Mouse (Mus musculus) lung, adult 2 months (tissue): ENCODE data around the gene Dnajb12. TPM values are rescaled to one million over a fixed set of nuclear protein-coding genes. Genes with fewer than 3 reads are reported as not detected.

Source experiments
- DNase-seq: peaks from one replicate; pipeline ENCODE4 v3.0.0; 2022
- H3K4me1 ChIP-seq: fragments of 200-500 bp; 2 replicates; pipeline ENCODE4 v1.6.1; 2011; ENCODE audit warnings: low read length; ENCODE audit not compliant: control insufficient read depth, insufficient read depth
- H3K4me3 ChIP-seq: fragments of 200-500 bp; replicated peaks from 2 replicates; pipeline ENCODE3; 2011; ENCODE audit warnings: low read depth, mild to moderate bottlenecking, control low read depth, low read length; ENCODE audit errors: extremely low read depth
- CTCF ChIP-seq: fragments of 200-500 bp; IDR thresholded peaks from 2 replicates; pipeline ENCODE4 v1.5.1; 2011; ENCODE audit warnings: mild to moderate bottlenecking, low read length, control low read depth; ENCODE audit not compliant: insufficient read depth
- POLR2A ChIP-seq: fragments of 200-500 bp; IDR thresholded peaks from 2 replicates; pipeline ENCODE4 v1.6.1; 2011; ENCODE audit warnings: low read depth, mild to moderate bottlenecking, control low read depth, low read length, borderline replicate concordance; ENCODE audit errors: extremely low read depth
- WGBS: fragments of 180-500 bp; shearing (Covaris S2); methylation state at CpG from one replicate; pipeline ENCODE4 v1.1.7; 2018; 5-methylcytosine and 5-hydroxymethylcytosine counted together
- polyA plus RNA-seq: library from polyadenylated mRNA; depleted of rRNA; stranded (reverse); fragments of >200 nt; gene quantifications from 2 replicates; pipeline ENCODE4 v1.2.3, GENCODE M21; 2012

Gene Dnajb12
- polyA plus RNA-seq, 1 experiment = 57.2 TPM

- WGBS = 15% methylated on average over 25 of the region's 25 CpGs
- no peak for DNase-seq
- Histone ChIP-seq H3K4me1 (peaks cover 27% of the 10 kb centered on the region), H3K4me3 (peak overlapping the region; percentile 34)
- TF ChIP-seq POLR2A = no peak
- no peak for TF ChIP-seq CTCF
Measured at GRCm38 (mm10) chr10:59911561-59912198, 32.3 kb downstream of the Dnajb12 start.

- DNase-seq = no peak
- Histone ChIP-seq H3K4me3 (no peak overlapping the region), H3K4me1 (peaks cover 10% of the 10 kb centered on the region)
- TF ChIP-seq POLR2A = no peak
- 69% methylated on average over 8 of the region's 8 CpGs for WGBS
Measured at GRCm38 (mm10) chr10:59915196-59915962, 36.0 kb downstream of the Dnajb12 start.

GRCm38 (mm10) chr10:59916159-59916558 is 36.8 kb downstream of the Dnajb12 start:
- Histone ChIP-seq H3K4me3 (peak overlapping the region; percentile 25), H3K4me1 (peaks cover 11% of the 10 kb centered on the region)
- TF ChIP-seq CTCF = peak; percentile 12; the same call in 1 of the 2 replicates
- no peak for TF ChIP-seq POLR2A
- 5% methylated on average over 4 of the region's 4 CpGs for WGBS
- peak; percentile 63 for DNase-seq

GRCm38 (mm10) chr10:59916649-59917048 is 37.3 kb downstream of the Dnajb12 start:
- 3% methylated on average over 10 of the region's 10 CpGs for WGBS
- Histone ChIP-seq H3K4me3 (peak overlapping the region; percentile 27), H3K4me1 (peaks cover 11% of the 10 kb centered on the region)
- no peak for DNase-seq
- no peak for TF ChIP-seq POLR2A
- TF ChIP-seq CTCF = no peak

GRCm38 (mm10) chr10:59918111-59918510 is 38.8 kb downstream of the Dnajb12 start:
- Histone ChIP-seq H3K4me3 (no peak overlapping the region), H3K4me1 (peaks cover 11% of the 10 kb centered on the region)
- no peak for DNase-seq
- 90% methylated on average over 4 of the region's 4 CpGs for WGBS
- TF ChIP-seq POLR2A = no peak
- TF ChIP-seq CTCF = no peak

GRCm38 (mm10) chr10:59919494-59920181 is 40.3 kb downstream of the Dnajb12 start:
- 28% methylated on average over 15 of the region's 15 CpGs for WGBS
- H3K4me3 ChIP-seq = no peak overlapping the region
- no peak for TF ChIP-seq CTCF
- peak; percentile 21; the same call in 1 of the 2 replicates for TF ChIP-seq POLR2A
- peaks cover 11% of the 10 kb centered on the region for H3K4me1 ChIP-seq
- no peak for DNase-seq

- Histone ChIP-seq H3K4me1 (peaks cover 11% of the 10 kb centered on the region), H3K4me3 (no peak overlapping the region)
- no peak for DNase-seq
- 46% methylated on average over 7 of the region's 7 CpGs for WGBS
- TF ChIP-seq POLR2A (no peak), CTCF (no peak)
Measured at GRCm38 (mm10) chr10:59920485-59920809, 41.1 kb downstream of the Dnajb12 start.

GRCm38 (mm10) chr10:59920810-59921681 is 41.7 kb downstream of the Dnajb12 start:
- Histone ChIP-seq H3K4me1 (peaks cover 7% of the 10 kb centered on the region), H3K4me3 (peak overlapping the region; percentile 47)
- DNase-seq = peak; percentile 80
- WGBS = 4% methylated on average over 33 of the region's 33 CpGs
- peak; percentile 66; the same call in 1 of the 2 replicates for TF ChIP-seq POLR2A
- TF ChIP-seq CTCF = no peak

GRCm38 (mm10) chr10:59923493-59923892 is 44.1 kb downstream of the Dnajb12 start:
- no peak for DNase-seq
- TF ChIP-seq POLR2A = no peak
- no peak for TF ChIP-seq CTCF
- no peak overlapping the region for H3K4me3 ChIP-seq
- peaks cover 5% of the 10 kb centered on the region for H3K4me1 ChIP-seq
- 91% methylated on average over 2 of the region's 2 CpGs for WGBS
